Mouse (Mus musculus): ENCODE results near the gene Mtf2.
"Not testable (repeated sequence)": the region's sequence is repeated elsewhere in the genome, so short reads cannot be mapped to it uniquely, and the experiment has no call there.

Mtf2 gene

GRCm38 (mm10) chr5:108085440-108085839 lies 20.0 kb downstream of the Mtf2 start:
- no peak for DNase-seq

GRCm38 (mm10) chr5:108092731-108093130 lies 27.3 kb downstream of the Mtf2 start:
- not testable (repeated sequence) for DNase-seq

GRCm38 (mm10) chr5:108097676-108098075 lies 32.2 kb downstream of the Mtf2 start:
- no peak for DNase-seq

DNA sequence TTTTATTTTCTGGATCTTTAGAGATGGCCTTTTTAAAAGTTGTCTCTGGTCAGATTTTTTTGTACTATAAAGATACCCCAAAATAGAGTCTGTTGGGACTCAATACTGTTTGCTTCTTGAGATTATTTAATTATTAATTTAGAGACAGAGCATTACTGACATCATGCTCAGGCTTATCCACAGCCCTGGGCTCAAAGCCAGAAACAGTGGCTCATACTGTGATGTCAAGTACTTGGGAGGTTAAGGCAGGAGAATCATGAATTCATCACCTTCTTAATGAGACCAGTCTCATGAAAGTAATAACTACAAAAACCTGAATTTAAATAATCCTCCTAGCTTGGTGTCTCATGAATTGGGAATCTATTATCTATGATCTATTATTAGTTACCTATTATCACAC lies 34.7 kb downstream of the Mtf2 start:
- no peak for DNase-seq

DNA sequence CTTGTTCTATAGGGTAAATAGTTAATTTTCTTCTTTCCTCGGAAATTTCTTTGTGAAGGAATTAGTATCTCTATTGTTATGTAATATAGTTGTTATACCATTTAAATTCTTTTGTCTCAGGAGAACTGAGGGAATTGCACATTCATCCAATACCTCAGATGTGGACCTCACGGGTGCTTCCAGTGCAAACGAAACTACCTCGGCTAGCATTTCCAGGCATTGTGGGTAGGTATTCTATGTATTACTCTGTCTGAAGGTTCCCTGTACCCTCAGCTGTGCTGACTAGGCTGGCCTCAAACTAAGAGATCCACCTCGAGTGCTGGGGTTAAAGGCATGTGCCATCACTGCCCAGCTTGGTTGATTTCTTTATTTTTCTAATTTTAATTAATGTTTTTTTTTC lies 38.8 kb downstream of the Mtf2 start:
- DNase-seq: no peak

GRCm38 (mm10) chr5:108109346-108109745 lies 43.9 kb downstream of the Mtf2 start:
- peak; percentile 20 for DNase-seq

- no peak for DNase-seq
These were observed 52.2 kb downstream of the Mtf2 start for GRCm38 (mm10) chr5:108117693-108118092.

DNA sequence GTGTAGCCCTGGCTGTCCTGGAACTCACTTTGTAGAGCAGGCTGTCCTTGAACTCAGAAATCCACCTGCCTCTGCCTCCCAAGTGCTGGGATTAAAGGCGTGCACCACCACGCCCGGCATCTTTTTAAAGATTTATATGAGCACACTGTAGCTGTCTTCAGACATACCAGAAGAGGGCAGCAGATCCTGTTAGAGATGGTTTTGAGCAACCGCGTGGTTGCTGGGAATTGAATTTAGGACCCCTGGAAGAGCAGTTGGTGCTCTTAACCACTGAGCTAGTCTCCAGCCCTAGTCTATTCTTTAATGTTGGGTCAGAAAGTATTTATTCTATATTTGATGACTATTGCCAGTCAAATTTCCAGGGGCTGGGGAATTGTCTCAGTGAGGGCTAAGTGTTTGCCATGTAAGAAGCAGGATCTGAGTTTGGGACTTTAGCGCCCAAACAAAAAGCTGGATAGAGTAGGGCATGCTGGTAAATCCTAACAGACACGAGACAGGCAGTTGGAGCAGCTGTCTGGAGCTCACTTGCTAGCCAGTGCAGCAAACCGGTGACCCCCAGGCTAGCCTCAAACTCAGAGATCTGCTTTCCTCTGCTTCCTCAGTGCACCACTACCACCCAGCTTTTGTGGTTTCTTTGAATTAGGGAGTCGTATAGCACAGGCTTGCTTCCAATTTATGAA lies 54.9 kb downstream of the Mtf2 start:
- no peak for DNase-seq

DNA sequence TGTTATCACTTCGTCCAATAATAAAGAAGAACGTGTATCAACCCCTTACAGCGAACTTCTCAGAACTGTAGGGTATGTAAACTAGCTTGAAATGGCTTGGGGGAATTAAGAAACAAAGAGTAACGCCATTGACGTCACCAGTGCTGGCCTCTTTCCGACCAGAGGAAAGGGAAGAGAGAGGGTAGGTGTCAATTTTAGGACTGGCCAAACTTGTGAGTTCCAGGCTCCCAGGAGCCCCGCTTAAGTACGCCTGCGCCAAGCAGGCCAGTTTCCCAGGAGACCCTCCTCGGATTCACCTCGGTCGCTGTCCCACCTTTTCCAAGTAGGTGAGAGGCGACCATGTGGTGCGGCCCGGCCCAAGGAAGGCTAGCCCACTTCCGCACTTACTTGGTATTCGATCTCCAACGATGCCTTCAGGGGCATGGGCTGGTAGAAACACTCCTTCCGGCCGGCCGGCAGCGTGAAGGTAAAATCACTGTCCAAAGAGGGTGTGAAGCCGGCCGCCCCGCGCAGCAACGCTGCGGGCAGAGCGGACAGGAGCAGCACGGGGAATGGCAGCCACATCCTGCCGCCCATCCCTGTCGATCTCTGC lies 66.5 kb downstream of the Mtf2 start:
- DNase-seq: no peak

- DNase-seq: peak; percentile 98
These were observed 67.2 kb downstream of the Mtf2 start, which contains the start of the genes Tmed5 and Ccdc18 for GRCm38 (mm10) chr5:108132441-108133243. TSS of gene Tmed5 (minus strand) at chr5:108132620. TSS of gene Ccdc18 (plus strand) at chr5:108132875.

- DNase-seq: no peak
These were observed 87.1 kb downstream of the Mtf2 start for GRCm38 (mm10) chr5:108152592-108152991.

Measured in cerebellum, adult 9-11 months (tissue).